Mouse (Mus musculus): ENCODE data around the gene Gprc5b. TPM values are rescaled to one million over a fixed set of nuclear protein-coding genes. Genes with fewer than 3 reads are reported as not detected.

The Gprc5b gene
- total and polyA plus RNA-seq, 3 experiments, result 0.04 to 0.06 TPM; not detected in 1

GRCm38 (mm10) chr7:118928916-118929315 lies 66.1 kb downstream of the Gprc5b start:
- Histone ChIP-seq H3K36me3 (replicated peaks in 1 of 2; ENCODE audit: control insufficient read depth in 1 of 2, insufficient read depth in 1 of 2, low read length in 1 of 2) (no peaks in the 10 kb centered on the region), H3K79me2 (replicated peaks; ENCODE audit: control insufficient read depth, extremely low read depth, insufficient read depth, poor library complexity, severe bottlenecking) (no peaks in the 10 kb centered on the region), H3K9me3 (replicated peaks; ENCODE audit: low read length) (no peaks in the 10 kb centered on the region), H3K4me2 (ENCODE audit: insufficient read depth, low read depth, poor library complexity, severe bottlenecking) (no peak overlapping the region), H3K4me1 (ENCODE audit: control insufficient read depth in 1 of 2, insufficient read depth in 2 of 2) (no peaks in the 10 kb centered on the region), H3K27ac (ENCODE audit: insufficient read depth, low read depth) (no peak overlapping the region), H3K4me3 (replicated peaks in 1 of 3; ENCODE audit: low read depth in 2 of 3, low read length in 2 of 3, poor library complexity in 1 of 3) (no peak overlapping the region), H3K27me3 (replicated peaks) (no peaks in the 10 kb centered on the region), H3K9ac (ENCODE audit: insufficient read depth, low read depth) (no peak overlapping the region)
- dilution Hi-C loops (cut with MboI; ENCODE audit: extremely low pct_ligation_motif_present, extremely low pct_unique_long_range_greater_than_20kb, low sequenced_read_pairs), result no loop called here
- in situ Hi-C loops (cut with MboI; ENCODE audit: low pct_ligation_motif_present, low pct_unique_long_range_greater_than_20kb, low sequenced_read_pairs), result no loop called here
- TF ChIP-seq ZMIZ1 (IDR thresholded peaks at IDR 0.05; ENCODE audit: low read depth, low read length) (no peak), MAX (IDR thresholded peaks at IDR 0.05; ENCODE audit: low read length) (no peak), E2F4 (IDR thresholded peaks at IDR 0.05; ENCODE audit: insufficient replicate concordance, low read depth, low read length) (no peak), MYC (IDR thresholded peaks at IDR 0.05; ENCODE audit: low read depth, low read length) (no peak), SMC3 (IDR thresholded peaks at IDR 0.05; ENCODE audit: low read depth, low read length) (no peak), RCOR1 (conservative IDR thresholded peaks at IDR 0.05; ENCODE audit: low read depth, low read length) (no peak), NELFE (IDR thresholded peaks at IDR 0.05; ENCODE audit: low read depth, low read length) (no peak), CTCF (conservative IDR thresholded peaks at IDR 0.05 in 1 of 2, IDR thresholded peaks at IDR 0.05 in 1 of 2; ENCODE audit: low read depth in 2 of 2, low read length in 2 of 2) (no peak)
- no peak for DNase-seq (ENCODE audit: extremely low read depth)

GRCm38 (mm10) chr7:118928316-118928715 lies 66.7 kb downstream of the Gprc5b start:
- in situ Hi-C loops (cut with MboI; ENCODE audit: low pct_ligation_motif_present, low pct_unique_long_range_greater_than_20kb, low sequenced_read_pairs) (no loop called here), dilution Hi-C loops (cut with MboI; ENCODE audit: extremely low pct_ligation_motif_present, extremely low pct_unique_long_range_greater_than_20kb, low sequenced_read_pairs) (no loop called here)
- no peak overlapping the region for H3K9ac ChIP-seq (ENCODE audit: insufficient read depth, low read depth)
- no peak overlapping the region for H3K4me2 ChIP-seq (ENCODE audit: insufficient read depth, low read depth, poor library complexity, severe bottlenecking)
- no peak overlapping the region for H3K27ac ChIP-seq (ENCODE audit: insufficient read depth, low read depth)
- TF ChIP-seq CHD1 (IDR thresholded peaks at IDR 0.05; ENCODE audit: low read depth, low read length) (no peak), ZKSCAN1 (IDR thresholded peaks at IDR 0.05; ENCODE audit: borderline replicate concordance, low read depth, low read length) (no peak), USF1 (IDR thresholded peaks at IDR 0.05; ENCODE audit: low read depth, low read length) (no peak), JUND (conservative IDR thresholded peaks at IDR 0.05; ENCODE audit: low read depth, low read length) (no peak), BHLHE40 (IDR thresholded peaks at IDR 0.05; ENCODE audit: low read depth, low read length) (no peak), USF2 (conservative IDR thresholded peaks at IDR 0.05; ENCODE audit: low read depth, low read length) (no peak), JUN (IDR thresholded peaks at IDR 0.05; ENCODE audit: insufficient read depth, low read depth, low read length) (no peak), CHD2 (IDR thresholded peaks at IDR 0.05; ENCODE audit: low read length) (no peak), TBP (conservative IDR thresholded peaks at IDR 0.05; ENCODE audit: low read depth, low read length) (no peak), IRF4 (IDR thresholded peaks at IDR 0.05; ENCODE audit: low read depth, low read length) (no peak), ZNF384 (IDR thresholded peaks at IDR 0.05; ENCODE audit: low read depth, low read length) (no peak)
- H3K79me2 ChIP-seq (replicated peaks; ENCODE audit: control insufficient read depth, extremely low read depth, insufficient read depth, poor library complexity, severe bottlenecking), result no peaks in the 10 kb centered on the region
- no peak for DNase-seq (ENCODE audit: extremely low read depth)
- no peaks in the 10 kb centered on the region for H3K36me3 ChIP-seq (replicated peaks in 1 of 2; ENCODE audit: control insufficient read depth in 1 of 2, insufficient read depth in 1 of 2, low read length in 1 of 2)
- no peak overlapping the region for H3K4me3 ChIP-seq (replicated peaks in 1 of 3; ENCODE audit: low read depth in 2 of 3, low read length in 2 of 3, poor library complexity in 1 of 3)
- no peaks in the 10 kb centered on the region for H3K4me1 ChIP-seq (ENCODE audit: control insufficient read depth in 1 of 2, insufficient read depth in 2 of 2)
- H3K9me3 ChIP-seq (replicated peaks; ENCODE audit: low read length), result no peaks in the 10 kb centered on the region
- H3K27me3 ChIP-seq (replicated peaks), result no peaks in the 10 kb centered on the region
